Mouse (Mus musculus): Measurements from ENCODE around the gene Pvalb.

- TF ChIP-seq HCFC1 (IDR thresholded peaks at IDR 0.05; ENCODE audit: borderline replicate concordance, insufficient read depth, low read length) (no peak), CHD2 (IDR thresholded peaks at IDR 0.05; ENCODE audit: low read depth, low read length) (no peak), ZNF384 (IDR thresholded peaks at IDR 0.05; ENCODE audit: low read depth, low read length) (no peak), MAFK (IDR thresholded peaks at IDR 0.05; ENCODE audit: insufficient read depth, low read depth, low read length) (no peak)
Measured at GRCm38 (mm10) chr15:78215269-78215668, 9.1 kb upstream of the Pvalb start.

Data from ES-E14 (cell line).